Mouse (Mus musculus) olfactory bulb, adult 2 months (tissue): ENCODE results near the gene Nat10. TPM values are rescaled to one million over a fixed set of nuclear protein-coding genes. Genes with fewer than 3 reads are reported as not detected.

Experiments used
- H3K27ac ChIP-seq: fragments of 200-500 bp; 2 replicates; pipeline ENCODE4 v1.5.1; 2012; ENCODE audit warnings: low read depth, low read length; ENCODE audit not compliant: insufficient read depth
- H3K4me1 ChIP-seq: fragments of 200-500 bp; 2 replicates; pipeline ENCODE4 v1.6.1; 2012; ENCODE audit warnings: low read length; ENCODE audit not compliant: control insufficient read depth, insufficient read depth
- H3K4me3 ChIP-seq: fragments of 200-500 bp; 2 replicates; pipeline ENCODE4 v1.5.1; 2012; ENCODE audit warnings: mild to moderate bottlenecking, low read depth, low read length, moderate library complexity; ENCODE audit not compliant: insufficient read depth
- CTCF ChIP-seq: fragments of 200-500 bp; IDR thresholded peaks from 2 replicates; pipeline ENCODE4 v1.5.1; 2012; ENCODE audit warnings: low read depth, mild to moderate bottlenecking, low read length, moderate library complexity; ENCODE audit not compliant: insufficient read depth
- POLR2A ChIP-seq: fragments of 200-500 bp; IDR thresholded peaks from 2 replicates; pipeline ENCODE4 v1.6.1; 2012; ENCODE audit warnings: mild to moderate bottlenecking, low read depth, low read length, moderate library complexity; ENCODE audit not compliant: insufficient read depth
- WGBS: fragments of 180-500 bp; shearing (Covaris S2); methylation state at CpG from one replicate; pipeline ENCODE4 v1.1.7; 2018; 5-methylcytosine and 5-hydroxymethylcytosine counted together
- polyA plus RNA-seq: library from polyadenylated mRNA; stranded (reverse); fragments of >200 nt; gene quantifications from 2 replicates; pipeline ENCODE4 v1.2.4, GENCODE M21; 2012; ENCODE audit warnings: low replicate concordance; ENCODE audit not compliant: missing spikeins, insufficient read depth, insufficient read length

Nat10 gene
- polyA plus RNA-seq, 1 experiment: not detected

DNA sequence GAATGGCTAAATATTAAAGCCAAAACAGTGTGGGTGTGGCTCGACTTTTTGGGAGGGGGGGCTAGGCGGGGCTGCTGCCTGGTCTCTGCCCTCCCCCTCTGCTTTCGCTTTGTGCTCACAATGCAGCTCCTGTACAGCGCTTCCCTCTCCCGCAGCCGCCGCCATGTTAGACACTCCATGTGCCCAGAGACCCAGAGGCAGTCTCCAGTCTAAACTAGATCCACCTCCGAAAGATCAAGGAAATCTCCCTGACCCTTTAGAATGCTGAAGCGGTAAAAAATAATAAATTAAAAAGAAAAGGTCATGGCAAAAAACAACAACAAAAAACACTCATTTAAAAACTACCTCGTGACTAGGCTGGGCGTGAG, 34.8 kb upstream of the Nat10 start:
- H3K27ac ChIP-seq: peak overlapping the region; percentile 82; the same call in 1 of the 2 replicates
- TF ChIP-seq CTCF: no peak
- no peak for TF ChIP-seq POLR2A

DNA sequence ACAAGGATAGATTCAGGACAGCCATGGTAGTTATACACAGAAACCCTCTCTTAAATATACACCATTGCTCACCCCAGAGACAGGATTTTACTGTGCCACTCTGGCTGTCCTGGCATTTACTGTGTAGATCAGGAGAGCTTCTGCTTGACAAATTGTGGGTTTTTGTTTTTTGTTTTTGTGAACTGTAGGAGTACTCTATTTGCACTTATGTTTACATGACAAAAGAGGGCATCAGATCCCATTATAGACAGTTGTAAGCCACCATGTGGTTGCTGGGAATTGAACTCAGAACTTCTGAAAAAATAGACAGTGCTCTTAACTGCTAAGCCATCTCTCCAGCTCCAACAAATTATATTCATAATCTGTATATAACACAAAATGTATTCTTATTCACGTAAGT, 30.9 kb upstream of the Nat10 start:
- H3K27ac ChIP-seq: no peak overlapping the region
- TF ChIP-seq CTCF: no peak
- no peak for TF ChIP-seq POLR2A
- no peak overlapping the region for H3K4me3 ChIP-seq
- 81% methylated on average over 1 of the region's 1 CpGs for WGBS
- peaks cover 2% of the 10 kb centered on the region; the same call in 1 of the 2 replicates for H3K4me1 ChIP-seq

More for the DNA sequence above, 34.8 kb upstream of the Nat10 start:
- H3K4me3 ChIP-seq: peak overlapping the region; percentile 87
- H3K4me1 ChIP-seq: peaks cover 2% of the 10 kb centered on the region; the same call in 1 of the 2 replicates
- WGBS: under 1% methylated on average over 11 of the region's 11 CpGs

DNA sequence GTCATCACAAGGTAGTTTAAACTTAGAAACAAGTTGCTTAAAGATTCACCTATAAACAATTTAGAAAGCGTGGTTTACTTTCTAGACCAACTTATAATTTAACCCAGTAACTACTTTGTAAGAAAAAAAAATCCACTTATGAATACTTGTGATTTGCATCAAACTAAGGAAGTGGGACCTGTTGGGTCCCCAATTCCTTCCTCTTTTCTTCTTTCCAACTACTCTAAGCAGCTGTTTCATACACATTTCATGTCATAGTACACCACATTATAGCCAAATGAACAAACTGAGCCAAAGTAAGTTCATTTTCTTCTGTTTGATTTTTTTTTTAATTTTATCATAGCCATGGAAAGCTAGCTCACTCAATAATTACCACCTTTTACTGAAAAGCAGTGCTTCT, 24.7 kb upstream of the Nat10 start:
- Histone ChIP-seq H3K4me1 (no peaks in the 10 kb centered on the region), H3K4me3 (no peak overlapping the region), H3K27ac (no peak overlapping the region)
- 98% methylated on average over 1 of the region's 1 CpGs for WGBS
- no peak for TF ChIP-seq POLR2A

DNA sequence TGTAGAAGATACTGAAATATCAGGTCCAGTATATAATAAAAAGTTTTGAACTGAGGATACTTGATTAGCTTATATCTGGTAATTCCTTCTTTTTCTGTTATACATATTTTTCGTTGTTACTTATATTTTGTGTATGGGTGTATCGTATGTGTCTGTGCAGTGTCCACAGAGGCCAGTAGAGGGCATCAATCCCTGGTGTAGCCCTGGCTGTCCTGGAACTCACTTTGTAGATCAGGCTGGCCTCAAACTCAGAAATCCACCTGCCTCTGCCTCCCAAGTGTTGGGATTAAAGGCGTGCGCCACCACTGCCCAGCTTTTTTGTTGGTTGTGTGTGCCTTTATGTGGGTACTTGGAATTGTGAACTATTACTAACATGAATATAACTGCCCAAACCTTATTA, 23.6 kb upstream of the Nat10 start:
- 84% methylated on average over 4 of the region's 4 CpGs for WGBS
- H3K4me1 ChIP-seq: no peaks in the 10 kb centered on the region
- no peak overlapping the region for H3K4me3 ChIP-seq
- TF ChIP-seq CTCF: no peak
- H3K27ac ChIP-seq: no peak overlapping the region

DNA sequence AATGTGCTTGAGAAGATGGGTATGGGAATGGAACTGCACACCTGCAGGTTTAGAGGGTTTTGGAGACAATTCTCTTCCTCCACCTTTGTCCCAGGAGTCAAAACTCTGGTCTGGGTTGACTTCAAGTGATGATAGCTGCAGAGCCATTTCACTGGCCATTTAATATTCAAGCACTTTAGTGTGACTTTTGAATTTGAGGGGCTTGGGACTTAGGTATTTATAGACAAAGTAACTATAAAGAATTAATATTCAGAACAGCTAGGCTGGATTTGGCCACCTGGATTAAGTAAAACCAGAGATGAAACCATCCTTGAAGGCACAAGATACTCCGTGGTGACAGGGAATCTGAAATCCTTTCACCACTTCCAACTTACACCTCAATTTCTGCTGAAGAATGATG, 1.4 kb upstream of the Nat10 start:
- WGBS: 68% methylated on average over 1 of the region's 1 CpGs
- TF ChIP-seq CTCF (no peak), POLR2A (no peak)
- Histone ChIP-seq H3K27ac (no peak overlapping the region), H3K4me3 (no peak overlapping the region), H3K4me1 (no peaks in the 10 kb centered on the region)

DNA sequence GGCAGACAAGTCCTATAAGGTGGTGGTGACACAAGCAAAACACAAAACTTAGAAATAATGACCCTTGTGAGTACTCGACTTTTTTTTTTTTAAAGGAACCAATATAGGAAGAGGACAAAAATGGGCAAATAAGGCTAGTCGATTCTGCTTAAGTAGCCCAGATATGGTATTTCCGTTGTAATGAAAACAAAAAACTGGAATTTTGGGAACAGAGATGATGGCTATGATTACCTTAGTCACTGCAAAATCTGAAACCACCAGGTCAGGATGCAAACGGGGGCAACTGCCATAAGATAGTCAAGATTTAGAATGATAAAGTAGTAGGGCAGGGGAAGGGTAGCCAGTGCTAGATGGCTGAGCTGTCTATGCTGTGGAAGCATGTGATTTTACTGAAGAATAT, 923 bp upstream of the Nat10 start:
- Histone ChIP-seq H3K4me3 (no peak overlapping the region), H3K4me1 (no peaks in the 10 kb centered on the region)

DNA sequence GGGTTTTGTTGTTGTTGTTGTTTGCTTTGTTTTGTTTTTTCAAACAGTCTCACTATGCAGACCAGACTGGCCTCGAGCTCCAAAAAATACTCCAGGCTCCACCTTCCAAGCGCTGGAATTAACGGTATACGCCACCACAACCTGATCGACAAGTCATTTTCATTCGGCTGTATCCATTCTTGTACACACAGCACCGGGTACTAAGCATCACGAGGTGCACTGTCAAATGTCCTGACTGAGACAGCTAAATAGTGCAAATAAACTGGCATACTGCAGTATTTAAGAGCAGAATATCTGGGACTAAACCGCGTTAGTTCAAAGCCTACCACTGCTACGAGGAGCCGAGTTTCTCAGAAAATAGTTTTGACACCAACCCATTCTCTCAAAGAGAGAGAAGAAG, 649 bp downstream of the Nat10 start:
- TF ChIP-seq POLR2A (no peak), CTCF (no peak)
- WGBS: under 1% methylated on average over 12 of the region's 12 CpGs
- H3K4me3 ChIP-seq: peak overlapping the region; percentile 70
- no peaks in the 10 kb centered on the region for H3K4me1 ChIP-seq
- H3K27ac ChIP-seq: no peak overlapping the region

More for the DNA sequence above, 923 bp upstream of the Nat10 start:
- 39% methylated on average over 4 of the region's 4 CpGs for WGBS
- TF ChIP-seq POLR2A (no peak), CTCF (no peak)
- no peak overlapping the region for H3K27ac ChIP-seq

DNA sequence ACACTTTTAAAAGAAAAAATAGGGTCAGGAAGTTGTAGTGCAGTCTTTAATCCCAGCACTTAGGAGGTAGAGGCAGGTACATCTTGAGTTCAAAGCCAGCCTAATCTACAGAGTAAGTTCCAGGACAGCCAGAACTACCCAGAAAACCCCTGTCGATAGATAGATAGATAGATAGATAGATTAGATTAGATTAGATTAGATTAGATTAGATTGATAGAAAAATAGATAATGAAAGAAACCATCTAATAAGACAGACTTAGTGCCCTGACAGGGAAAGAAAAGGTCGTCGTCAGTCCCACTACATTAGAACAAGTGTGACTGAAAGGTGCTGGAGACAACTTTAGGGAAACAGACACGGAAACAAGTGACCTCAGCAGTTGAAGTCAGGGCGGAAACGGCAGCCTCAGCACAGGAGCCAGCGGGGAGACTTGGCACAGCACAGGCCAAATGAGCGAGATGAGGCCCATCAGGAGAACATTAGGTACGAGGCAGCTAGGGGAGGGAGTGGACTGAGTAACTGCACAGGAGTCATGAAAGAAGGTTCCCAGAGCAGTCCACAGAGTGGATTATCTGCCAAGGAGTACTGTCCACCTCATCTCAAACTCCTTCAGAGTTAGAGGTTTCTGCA, 5.5 kb downstream of the Nat10 start:
- WGBS: 89% methylated on average over 9 of the region's 9 CpGs
- no peak overlapping the region for H3K27ac ChIP-seq
- TF ChIP-seq POLR2A (no peak), CTCF (no peak)
- H3K4me3 ChIP-seq: no peak overlapping the region
- no peaks in the 10 kb centered on the region for H3K4me1 ChIP-seq

DNA sequence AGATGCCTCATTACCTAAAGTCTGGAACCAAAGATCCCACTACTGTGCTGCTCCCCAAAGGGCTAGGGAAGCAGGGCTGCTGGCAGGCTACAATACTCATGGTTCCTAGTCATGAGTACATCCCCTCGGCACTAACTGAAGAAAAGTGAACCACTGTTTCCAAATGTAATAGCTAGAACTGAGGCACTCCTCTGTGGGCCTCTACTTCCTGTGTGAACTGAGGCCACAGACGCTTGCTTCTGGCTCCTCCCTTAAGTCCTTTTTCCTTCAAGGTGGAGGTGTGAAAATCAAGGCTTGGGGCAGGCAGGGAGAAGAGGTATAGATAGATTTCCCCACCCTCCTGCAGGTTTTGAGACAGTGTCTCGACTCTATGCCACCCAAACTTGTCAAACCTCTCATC, 6.5 kb downstream of the Nat10 start:
- Histone ChIP-seq H3K4me3 (no peak overlapping the region), H3K27ac (no peak overlapping the region), H3K4me1 (no peaks in the 10 kb centered on the region)
- 89% methylated on average over 3 of the region's 3 CpGs for WGBS
- TF ChIP-seq CTCF (no peak), POLR2A (no peak)

DNA sequence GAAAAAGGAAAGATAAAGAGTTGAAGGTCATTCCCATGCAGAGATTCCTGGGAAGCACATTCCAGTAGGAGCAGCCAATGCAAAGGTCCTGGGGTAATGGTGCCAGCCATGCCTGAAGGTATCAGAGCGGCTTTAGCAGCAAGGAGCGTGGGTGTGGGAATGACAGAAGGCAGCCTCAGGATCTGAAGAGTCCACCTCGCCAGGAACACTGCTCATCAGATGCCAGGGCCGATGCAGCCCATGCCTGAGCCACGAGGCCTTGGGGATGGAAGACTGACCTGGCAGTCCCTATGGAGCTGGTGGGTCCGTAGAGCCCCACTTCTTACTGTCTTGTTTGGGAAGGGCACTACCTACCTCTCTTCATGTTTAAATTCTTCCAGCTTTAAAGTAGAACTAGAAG, 9.3 kb downstream of the Nat10 start:
- Histone ChIP-seq H3K27ac (no peak overlapping the region), H3K4me1 (no peaks in the 10 kb centered on the region), H3K4me3 (no peak overlapping the region)
- 99% methylated on average over 6 of the region's 6 CpGs for WGBS
- TF ChIP-seq CTCF (no peak), POLR2A (no peak)
